Mouse (Mus musculus) small intestine, adult 2 months (tissue): ENCODE results near the gene Mgat4a.

Experiments used
- CTCF ChIP-seq: fragments of 200-500 bp; IDR thresholded peaks from 2 replicates; pipeline ENCODE4 v1.5.1; 2012; ENCODE audit warnings: low read depth, mild to moderate bottlenecking, control low read depth, inconsistent platforms, low read length, moderate library complexity, mixed read lengths; ENCODE audit not compliant: insufficient replicate concordance, insufficient read length; ENCODE audit errors: extremely low read depth
- POLR2A ChIP-seq: fragments of 200-500 bp; IDR thresholded peaks from 2 replicates; pipeline ENCODE4 v1.6.1; 2012; ENCODE audit warnings: low read depth, mild to moderate bottlenecking, control low read depth, inconsistent platforms, low read length, moderate library complexity

- no peak for TF ChIP-seq POLR2A
- no peak for TF ChIP-seq CTCF
Measured at GRCm38 (mm10) chr1:37427144-37427875, 113.5 kb downstream of the Mgat4a start.
